Mouse (Mus musculus): Measurements from ENCODE around the gene Rdx.

DNA sequence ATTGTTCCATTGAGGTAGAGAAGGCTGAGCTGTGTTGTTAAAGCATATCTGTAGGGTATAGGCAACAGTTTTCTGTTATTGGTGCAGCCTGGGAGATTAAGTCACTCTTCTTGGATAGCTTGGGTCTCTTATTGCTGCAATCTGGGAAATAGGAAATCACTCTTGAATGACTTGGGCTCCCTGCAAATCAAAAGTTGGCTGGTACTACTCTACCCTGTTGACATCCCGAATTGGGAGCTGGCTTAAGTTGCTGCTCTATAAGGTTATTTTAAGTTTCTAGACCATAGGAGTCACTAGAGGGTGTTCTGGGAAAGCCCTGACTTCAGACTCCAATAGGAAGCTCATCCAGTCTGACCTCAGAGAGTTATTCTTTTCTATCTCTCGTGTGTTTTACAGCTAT is 3.4 kb downstream of the Rdx start:
- TF ChIP-seq CTCF (IDR thresholded peaks at IDR 0.05; ENCODE audit: control insufficient read depth, insufficient read depth, low read length), result no peak
- TF ChIP-seq POLR2A (IDR thresholded peaks at IDR 0.05; ENCODE audit: borderline replicate concordance, control insufficient read depth, low read depth, low read length), result no peak

All from bone marrow, adult 2 months (tissue).